Mouse (Mus musculus) limb, embryonic 14.5 days (tissue): ENCODE measurements around the gene Wfdc2. TPM values are rescaled to one million over a fixed set of nuclear protein-coding genes. Genes with fewer than 3 reads are reported as not detected.

Experiments
- ATAC-seq: fragments of 200-750 bp; cut with Nextera tagmentation; 2 replicates; pipeline ENCODE4 v1.8.0; 2017; ENCODE audit warnings: low read depth, moderate number of reproducible peaks, moderate TSS enrichment; ENCODE audit not compliant: low FRiP score
- DNase-seq: peaks from one replicate; pipeline ENCODE4 v3.0.0-alpha.2; 2015; ENCODE audit warnings: low spot score
- H3K27ac ChIP-seq: fragments of 300-500 bp; sonication (generic); replicated peaks from 2 replicates; pipeline ENCODE4 v1.5.1; 2014; ENCODE audit warnings: low read depth, mild to moderate bottlenecking, low read length, moderate library complexity, mixed read lengths
- H3K27me3 ChIP-seq: fragments of 300-500 bp; sonication (generic); 2 replicates; pipeline ENCODE4 v1.6.1; 2014; ENCODE audit warnings: low read length, mixed read lengths; ENCODE audit not compliant: control insufficient read depth, insufficient read depth
- H3K36me3 ChIP-seq: fragments of 300-500 bp; sonication (generic); 2 replicates; pipeline ENCODE4 v1.6.1; 2014; ENCODE audit warnings: mild to moderate bottlenecking, low read length, moderate library complexity, mixed read lengths; ENCODE audit not compliant: control insufficient read depth, insufficient read depth
- H3K4me1 ChIP-seq: fragments of 300-500 bp; sonication (generic); 2 replicates; pipeline ENCODE4 v1.6.1; 2014; ENCODE audit warnings: antibody characterized with exemption, low read length, mixed read lengths; ENCODE audit not compliant: control insufficient read depth, insufficient read depth
- H3K4me2 ChIP-seq: fragments of 300-500 bp; sonication (generic); replicated peaks from 2 replicates; pipeline ENCODE4 v1.6.1; 2014; ENCODE audit warnings: low read depth, mild to moderate bottlenecking, low read length, moderate library complexity; ENCODE audit not compliant: severe bottlenecking
- H3K4me3 ChIP-seq: fragments of 300-500 bp; sonication (generic); replicated peaks from 2 replicates; pipeline ENCODE4 v1.5.1; 2014; ENCODE audit warnings: low read length
- H3K9ac ChIP-seq: fragments of 300-500 bp; sonication (generic); 2 replicates; pipeline ENCODE4 v1.6.1; 2014; ENCODE audit warnings: mild to moderate bottlenecking, low read depth, low read length, moderate library complexity; ENCODE audit not compliant: severe bottlenecking
- H3K9me3 ChIP-seq: fragments of 300-500 bp; sonication (generic); 2 replicates; pipeline ENCODE4 v1.6.1; 2016; ENCODE audit warnings: low read length; ENCODE audit not compliant: control insufficient read depth
- POLR2A ChIP-seq: fragments of 200-500 bp; IDR thresholded peaks from 2 replicates; pipeline ENCODE4 v1.8.0; 2012; ENCODE audit warnings: inconsistent platforms, mild to moderate bottlenecking, moderate library complexity, borderline replicate concordance; ENCODE audit not compliant: insufficient read depth, insufficient read length; ENCODE audit errors: extremely low read depth
- WGBS: fragments of 180-500 bp; shearing (Covaris S2); extraction: QIAGEN DNeasy Blood & Tissue Kit; methylation state at CpG from one replicate; pipeline ENCODE4 v1.1.7; 2014; 5-methylcytosine and 5-hydroxymethylcytosine counted together
- polyA plus RNA-seq, 2 experiments: library from polyadenylated mRNA; depleted of rRNA in 1 of 2; stranded (reverse) in 1 of 2; unstranded in 1 of 2; fragments of >200 nt; fragmentation: Nextera tagmentation in 1 of 2; extraction: Ambion mirVana in 1 of 2; gene quantifications; 2 replicates each; pipeline versions ENCODE4 v1.2.1 to v1.2.3; 2012 to 2014

Gene Wfdc2
- polyA plus RNA-seq, 2 experiments: 27.3 to 30.4 TPM

GRCm38 (mm10) chr2:164558991-164559645, 3.1 kb upstream of the Wfdc2 start:
- peaks cover 8% of the 10 kb centered on the region for H3K4me1 ChIP-seq
- TF ChIP-seq POLR2A: no peak
- no peaks in the 10 kb centered on the region for H3K36me3 ChIP-seq
- ATAC-seq (no peak), DNase-seq (no peak)
- H3K4me2 ChIP-seq: no peak overlapping the region
- no peak overlapping the region for H3K27ac ChIP-seq
- no peak overlapping the region for H3K4me3 ChIP-seq
- H3K27me3 ChIP-seq: no peaks in the 10 kb centered on the region
- 36% methylated on average over 16 of the region's 16 CpGs for WGBS
- no peak overlapping the region for H3K9ac ChIP-seq
- H3K9me3 ChIP-seq: no peaks in the 10 kb centered on the region

GRCm38 (mm10) chr2:164560106-164560505, 2.1 kb upstream of the Wfdc2 start:
- Histone ChIP-seq H3K4me1 (peaks cover 9% of the 10 kb centered on the region), H3K9ac (no peak overlapping the region), H3K4me3 (no peak overlapping the region), H3K27me3 (no peaks in the 10 kb centered on the region), H3K36me3 (no peaks in the 10 kb centered on the region), H3K4me2 (no peak overlapping the region), H3K9me3 (no peaks in the 10 kb centered on the region), H3K27ac (no peak overlapping the region)
- WGBS: 88% methylated on average over 8 of the region's 8 CpGs
- ATAC-seq: no peak
- DNase-seq: no peak
- TF ChIP-seq POLR2A: no peak

- peak; percentile 71 for DNase-seq
- peak overlapping the region; percentile 74 for H3K9ac ChIP-seq
- no peaks in the 10 kb centered on the region for H3K36me3 ChIP-seq
- H3K4me1 ChIP-seq: peaks cover 9% of the 10 kb centered on the region
- WGBS: 1% methylated on average over 32 of the region's 32 CpGs
- peak; percentile 70 for ATAC-seq
- peak overlapping the region; percentile 38; the same call in 1 of the 2 replicates for H3K27ac ChIP-seq
- H3K4me3 ChIP-seq: peak overlapping the region; percentile 44
- peak overlapping the region; percentile 96 for H3K4me2 ChIP-seq
- H3K9me3 ChIP-seq: no peaks in the 10 kb centered on the region
- no peaks in the 10 kb centered on the region for H3K27me3 ChIP-seq
- peak; percentile 11; the same call in 1 of the 2 replicates for TF ChIP-seq POLR2A
These were observed 1.3 kb downstream of the Wfdc2 start for GRCm38 (mm10) chr2:164563339-164564038.

GRCm38 (mm10) chr2:164564346-164564745, 2.1 kb downstream of the Wfdc2 start:
- peak overlapping the region; percentile 74 for H3K9ac ChIP-seq
- ATAC-seq (no peak), DNase-seq (no peak)
- no peak overlapping the region for H3K27ac ChIP-seq
- H3K9me3 ChIP-seq: no peaks in the 10 kb centered on the region
- H3K4me3 ChIP-seq: no peak overlapping the region
- WGBS: 78% methylated on average over 5 of the region's 5 CpGs
- H3K4me1 ChIP-seq: peaks cover 9% of the 10 kb centered on the region
- peak overlapping the region; percentile 96; the same call in 1 of the 2 replicates for H3K4me2 ChIP-seq
- H3K36me3 ChIP-seq: no peaks in the 10 kb centered on the region
- no peaks in the 10 kb centered on the region for H3K27me3 ChIP-seq
- TF ChIP-seq POLR2A: no peak

- Histone ChIP-seq H3K4me2 (no peak overlapping the region), H3K9ac (no peak overlapping the region), H3K36me3 (no peaks in the 10 kb centered on the region), H3K4me3 (no peak overlapping the region), H3K27me3 (no peaks in the 10 kb centered on the region), H3K4me1 (peaks cover 9% of the 10 kb centered on the region), H3K9me3 (no peaks in the 10 kb centered on the region), H3K27ac (no peak overlapping the region)
- no peak for DNase-seq
- no peak for ATAC-seq
- no peak for TF ChIP-seq POLR2A
- 92% methylated on average over 2 of the region's 2 CpGs for WGBS
These were observed 4.8 kb downstream of the Wfdc2 start for GRCm38 (mm10) chr2:164566997-164567396.
